Mouse (Mus musculus): ENCODE data around the gene Cdk8. TPM values are rescaled to one million over a fixed set of nuclear protein-coding genes. Genes with fewer than 3 reads are reported as not detected.
"Not testable (repeated sequence)": the region's sequence is repeated elsewhere in the genome, so short reads cannot be mapped to it uniquely, and the experiment has no call there.

Gene Cdk8
- 6.7 and 13.7 TPM in 2 replicates for polyA plus RNA-seq (2012; ENCODE audit: insufficient read depth, low replicate concordance)

DNA sequence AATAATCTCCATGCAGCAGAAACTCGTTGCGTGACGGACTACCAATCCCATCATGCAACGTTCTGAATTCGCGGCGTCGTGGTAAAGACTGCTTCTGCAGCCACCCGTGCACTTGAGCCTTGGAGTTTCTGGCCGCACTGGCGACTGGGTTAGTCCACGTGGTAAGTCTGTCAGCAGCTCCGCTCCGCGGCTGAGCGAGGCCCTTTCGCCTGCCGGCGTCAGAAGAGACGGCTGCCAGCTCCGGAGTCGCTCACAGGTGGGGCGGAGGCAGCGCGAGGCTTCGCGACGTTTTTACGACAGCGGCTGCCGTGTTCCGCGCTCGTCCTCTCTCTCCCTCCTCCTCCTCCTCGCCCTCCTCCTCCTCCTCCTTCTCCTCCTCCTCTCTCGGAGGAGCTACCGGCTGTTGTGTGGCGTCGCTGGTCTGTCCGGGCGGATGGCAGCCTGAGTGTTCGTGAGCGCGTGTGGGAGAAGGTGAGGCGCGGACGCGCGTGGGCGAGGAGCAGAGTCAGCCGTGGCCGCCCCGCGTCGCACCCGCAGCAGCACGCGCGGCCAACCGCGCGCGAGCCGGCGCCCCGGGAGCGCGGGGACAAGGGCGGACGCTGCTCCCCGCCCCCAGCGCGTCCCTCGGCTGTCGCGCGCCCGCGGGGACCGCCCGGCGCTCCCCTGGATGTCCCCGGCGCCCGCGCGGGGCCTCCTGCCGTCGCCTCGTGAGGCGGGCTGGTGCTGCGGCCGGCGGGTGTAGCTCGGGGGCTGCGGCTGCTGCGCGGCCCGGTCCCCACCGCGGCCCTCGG lies at the start of gene Cdk8:
Gene Cdk8, plus strand, starts transcription at position 367 of the 791 bp plus-strand sequence.
- H3K36me3 ChIP-seq (replicated peaks; ENCODE audit: low read length), result peaks cover 7% of the 10 kb centered on the region
- TF ChIP-seq GATA1 (IDR thresholded peaks at IDR 0.05; ENCODE audit: borderline replicate concordance, low read length), result no peak
- TF ChIP-seq FLI1 (IDR thresholded peaks at IDR 0.05; ENCODE audit: low read length), result no peak
- H3K9me3 ChIP-seq, result no peaks in the 10 kb centered on the region; the same call in 1 of the 2 replicates
- H3K4me1 ChIP-seq, result peaks cover 38% of the 10 kb centered on the region
- H3K27me3 ChIP-seq (replicated peaks), result peaks cover 2% of the 10 kb centered on the region
- peak within 1 kb of the TSS; percentile 100 for H3K4me3 ChIP-seq (replicated peaks)

DNA sequence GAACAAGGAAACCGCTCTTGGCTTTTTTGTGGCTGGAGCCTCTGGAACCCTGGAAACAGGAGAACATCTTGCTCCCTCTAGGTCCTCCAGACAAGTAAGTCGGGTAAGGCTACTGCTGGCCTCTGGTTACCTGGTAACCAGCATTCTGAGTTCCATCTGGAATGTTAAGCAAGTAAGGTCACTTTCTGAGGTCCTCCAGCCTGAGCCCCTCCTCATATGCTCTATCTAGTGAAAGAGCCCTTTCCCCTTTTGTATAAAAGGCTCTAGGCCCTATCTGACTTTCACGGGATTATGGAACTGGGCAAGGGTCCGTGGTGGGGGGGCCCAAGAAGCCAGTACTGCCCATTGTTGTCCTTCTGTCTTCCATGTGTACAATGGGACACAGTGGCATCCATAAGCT lies 45.8 kb upstream of the Cdk8 start, which contains the start of gene 1700001J03Rik:
Gene 1700001J03Rik, minus strand, starts transcription at position 101 of the 400 bp plus-strand sequence.
- not testable (repeated sequence) for H3K27me3 ChIP-seq (replicated peaks); H3K36me3 ChIP-seq (replicated peaks; ENCODE audit: low read length); H3K9me3 ChIP-seq; H3K4me3 ChIP-seq (replicated peaks); H3K4me1 ChIP-seq

DNA sequence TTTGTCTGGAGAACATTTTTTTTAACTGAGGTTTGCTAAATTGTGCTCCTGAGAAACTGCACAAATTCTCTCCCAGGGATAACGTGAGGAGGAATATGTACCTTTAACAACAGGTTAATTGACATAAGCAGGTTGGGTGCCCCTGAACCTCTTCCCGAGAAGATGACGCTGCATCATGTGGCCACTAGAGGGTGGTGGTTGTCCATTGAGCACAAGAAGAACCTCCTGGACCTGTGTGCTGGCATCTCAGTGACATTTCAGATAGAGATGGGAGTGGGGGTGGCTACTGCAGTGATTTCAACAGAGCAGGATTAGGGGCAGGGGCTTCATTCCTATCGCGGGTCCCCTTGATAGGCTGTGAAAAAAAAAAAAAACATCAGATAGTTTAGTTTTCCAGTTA lies 43.6 kb upstream of the Cdk8 start:
- not testable (repeated sequence) for H3K4me1 ChIP-seq; H3K27me3 ChIP-seq (replicated peaks); H3K36me3 ChIP-seq (replicated peaks; ENCODE audit: low read length); H3K4me3 ChIP-seq (replicated peaks); H3K9me3 ChIP-seq

DNA sequence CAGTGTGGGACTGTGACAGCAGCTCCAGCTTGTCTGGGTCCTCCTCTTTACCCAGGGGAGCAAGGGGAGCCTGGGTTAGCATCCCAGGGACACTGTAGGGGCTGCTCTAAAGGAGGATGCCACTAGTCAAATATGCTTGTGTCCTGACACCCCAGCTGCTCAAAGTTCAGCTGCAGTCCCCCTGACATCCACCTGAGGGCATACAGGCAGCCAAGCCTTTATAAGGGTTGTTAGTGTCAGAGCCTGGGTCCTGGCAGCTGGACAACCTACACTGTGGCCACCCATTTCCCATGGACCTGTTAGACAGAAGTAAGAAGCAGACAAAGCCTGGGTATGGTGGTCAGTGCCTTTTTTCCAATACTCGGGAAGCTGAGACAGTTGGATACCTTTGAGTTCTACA lies 42.9 kb upstream of the Cdk8 start:
- H3K4me3 ChIP-seq (replicated peaks), result no peak overlapping the region
- peaks cover 2% of the 10 kb centered on the region for H3K27me3 ChIP-seq (replicated peaks)
- no peak for TF ChIP-seq FLI1 (IDR thresholded peaks at IDR 0.05; ENCODE audit: low read length)
- TF ChIP-seq GATA1 (IDR thresholded peaks at IDR 0.05; ENCODE audit: borderline replicate concordance, low read length), result no peak
- H3K36me3 ChIP-seq (replicated peaks; ENCODE audit: low read length), result no peaks in the 10 kb centered on the region
- no peaks in the 10 kb centered on the region for H3K4me1 ChIP-seq
- H3K9me3 ChIP-seq, result no peaks in the 10 kb centered on the region

DNA sequence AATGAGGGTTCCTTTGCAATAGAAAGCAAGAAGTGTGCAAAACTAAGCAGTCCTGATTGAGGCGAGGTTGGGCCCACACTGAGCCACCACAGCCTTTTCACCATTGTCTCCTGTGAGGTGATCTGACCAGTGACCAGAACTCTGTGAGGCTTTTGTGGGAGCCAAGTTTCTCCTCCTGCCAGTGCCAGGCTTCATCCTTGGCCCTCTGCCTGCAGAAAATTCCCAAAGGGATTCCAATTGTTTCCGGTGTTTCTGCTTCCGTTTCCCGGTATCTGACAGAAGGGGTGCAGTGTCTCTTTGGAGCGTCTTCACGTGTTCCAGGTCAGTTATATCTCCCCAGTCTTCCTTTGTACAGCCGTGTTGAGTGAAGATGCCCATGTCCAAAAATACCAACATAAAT lies 42.3 kb upstream of the Cdk8 start:
- no peak overlapping the region for H3K4me3 ChIP-seq (replicated peaks)
- H3K27me3 ChIP-seq (replicated peaks), result peaks cover under 1% of the 10 kb centered on the region
- H3K9me3 ChIP-seq, result no peaks in the 10 kb centered on the region
- no peaks in the 10 kb centered on the region for H3K36me3 ChIP-seq (replicated peaks; ENCODE audit: low read length)
- no peaks in the 10 kb centered on the region for H3K4me1 ChIP-seq
- TF ChIP-seq FLI1 (IDR thresholded peaks at IDR 0.05; ENCODE audit: low read length) (no peak), GATA1 (IDR thresholded peaks at IDR 0.05; ENCODE audit: borderline replicate concordance, low read length) (no peak)

DNA sequence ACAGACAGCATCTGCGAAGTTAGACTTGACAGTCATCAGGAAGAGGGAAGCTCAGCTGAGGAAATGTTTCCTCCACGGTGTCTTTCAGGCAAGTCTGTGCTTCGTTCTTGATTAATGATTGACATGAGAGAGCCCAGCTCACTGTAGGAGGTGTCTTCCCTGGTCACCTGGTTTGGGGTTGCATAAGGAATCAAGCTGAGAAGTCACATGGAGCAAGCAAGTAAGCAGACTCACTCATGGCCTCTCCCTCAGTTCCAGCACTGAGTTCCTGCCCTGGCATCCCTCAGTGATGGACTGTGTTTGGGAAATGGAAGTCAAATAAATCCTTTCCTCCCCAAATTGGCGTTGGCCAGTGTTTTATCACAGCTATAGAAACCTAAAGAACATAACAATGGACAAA lies 40.9 kb upstream of the Cdk8 start:
- no peaks in the 10 kb centered on the region for H3K36me3 ChIP-seq (replicated peaks; ENCODE audit: low read length)
- no peak overlapping the region for H3K4me3 ChIP-seq (replicated peaks)
- no peaks in the 10 kb centered on the region for H3K4me1 ChIP-seq
- H3K9me3 ChIP-seq, result peaks cover 4% of the 10 kb centered on the region; the same call in 1 of the 2 replicates
- H3K27me3 ChIP-seq (replicated peaks), result no peaks in the 10 kb centered on the region
- no peak for TF ChIP-seq FLI1 (IDR thresholded peaks at IDR 0.05; ENCODE audit: low read length)
- no peak for TF ChIP-seq GATA1 (IDR thresholded peaks at IDR 0.05; ENCODE audit: borderline replicate concordance, low read length)

DNA sequence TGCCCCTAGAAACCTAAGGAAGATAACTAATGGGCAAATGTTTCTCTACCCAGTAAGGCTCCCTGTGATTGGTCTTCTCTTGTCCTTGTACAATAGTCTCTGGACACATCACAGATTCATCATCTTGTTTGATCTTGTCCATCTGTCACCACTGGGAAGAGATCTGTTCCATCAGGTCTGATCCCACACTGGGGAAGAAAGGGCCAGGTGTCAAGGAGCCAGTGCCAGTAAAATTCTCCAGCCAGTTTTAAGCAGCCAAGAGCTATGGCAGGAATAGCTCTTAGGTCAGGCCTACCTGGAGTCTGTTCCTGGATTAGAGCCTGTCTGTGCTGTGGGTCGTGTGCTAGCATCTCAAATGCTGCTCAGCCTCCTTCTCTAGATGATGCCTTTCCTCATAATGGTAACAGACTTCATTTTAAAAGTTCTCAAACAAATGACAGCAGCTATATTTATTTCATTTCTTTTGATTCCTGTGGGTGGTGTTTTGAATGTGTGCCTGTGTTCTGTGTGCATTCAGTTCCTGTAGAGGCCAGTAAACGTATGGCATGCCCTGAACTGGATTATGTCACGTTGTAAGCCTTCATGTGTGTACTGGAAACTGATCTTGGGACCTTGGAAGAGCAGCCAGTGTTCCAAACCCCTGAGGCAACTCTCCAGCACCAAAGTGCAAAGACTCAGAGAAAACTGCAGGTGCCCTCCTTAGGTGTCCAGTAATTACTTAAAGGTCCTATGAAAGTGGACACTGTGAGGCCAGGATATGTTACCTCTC lies 40.3 kb upstream of the Cdk8 start:
- no peaks in the 10 kb centered on the region for H3K4me1 ChIP-seq
- H3K36me3 ChIP-seq (replicated peaks; ENCODE audit: low read length), result no peaks in the 10 kb centered on the region
- no peak for TF ChIP-seq GATA1 (IDR thresholded peaks at IDR 0.05; ENCODE audit: borderline replicate concordance, low read length)
- no peak for TF ChIP-seq FLI1 (IDR thresholded peaks at IDR 0.05; ENCODE audit: low read length)
- H3K4me3 ChIP-seq (replicated peaks), result no peak overlapping the region
- H3K9me3 ChIP-seq, result peaks cover 4% of the 10 kb centered on the region; the same call in 1 of the 2 replicates
- no peaks in the 10 kb centered on the region for H3K27me3 ChIP-seq (replicated peaks)

DNA sequence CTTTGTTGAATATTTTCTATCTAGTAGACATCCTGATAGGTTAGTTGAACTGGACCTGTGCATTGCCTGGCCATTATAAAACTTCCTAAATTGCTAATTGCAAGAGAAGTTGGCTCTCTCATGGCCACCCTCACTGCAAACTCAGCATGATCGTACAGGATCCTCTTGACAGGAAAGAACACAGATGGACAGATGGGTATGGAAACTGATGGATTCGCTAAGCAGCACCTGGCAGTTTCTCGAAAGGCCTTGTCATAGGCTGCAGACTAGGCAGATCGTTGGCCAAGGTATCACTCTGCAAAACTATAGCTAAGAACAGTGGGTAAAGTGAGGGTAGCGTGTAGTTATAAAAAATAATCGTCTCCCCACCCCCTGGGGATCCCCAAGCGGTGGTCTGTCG lies 37.7 kb upstream of the Cdk8 start:
- Histone ChIP-seq H3K9me3 (peaks cover 4% of the 10 kb centered on the region; the same call in 1 of the 2 replicates), H3K4me3 (replicated peaks) (no peak overlapping the region), H3K27me3 (replicated peaks) (no peaks in the 10 kb centered on the region), H3K4me1 (no peaks in the 10 kb centered on the region), H3K36me3 (replicated peaks; ENCODE audit: low read length) (peaks cover 5% of the 10 kb centered on the region)
- TF ChIP-seq GATA1 (IDR thresholded peaks at IDR 0.05; ENCODE audit: borderline replicate concordance, low read length) (no peak), FLI1 (IDR thresholded peaks at IDR 0.05; ENCODE audit: low read length) (no peak)

DNA sequence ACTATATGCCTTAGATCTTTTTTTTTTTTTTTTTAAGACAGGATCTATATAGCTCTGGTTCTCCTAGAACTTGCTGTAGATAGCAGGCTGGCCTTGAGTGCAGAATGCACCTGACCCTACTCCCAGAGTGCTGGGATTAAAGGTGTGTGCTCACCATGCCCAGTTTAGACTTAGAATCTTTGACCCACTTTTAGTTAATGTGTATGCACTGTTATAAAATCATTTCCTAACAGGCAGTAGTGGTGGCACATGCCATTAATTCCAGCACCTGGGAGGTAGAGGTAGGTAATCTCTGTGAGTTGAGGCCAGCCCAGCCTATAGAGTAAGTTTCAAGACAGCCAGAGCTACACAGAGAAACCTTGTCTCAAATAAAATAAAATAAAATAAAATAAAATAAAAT lies 32.0 kb upstream of the Cdk8 start:
- peaks cover 8% of the 10 kb centered on the region; the same call in 1 of the 2 replicates for H3K9me3 ChIP-seq
- no peak for TF ChIP-seq GATA1 (IDR thresholded peaks at IDR 0.05; ENCODE audit: borderline replicate concordance, low read length)
- TF ChIP-seq FLI1 (IDR thresholded peaks at IDR 0.05; ENCODE audit: low read length), result no peak
- no peak overlapping the region for H3K4me3 ChIP-seq (replicated peaks)
- H3K36me3 ChIP-seq (replicated peaks; ENCODE audit: low read length), result peaks cover 34% of the 10 kb centered on the region
- H3K27me3 ChIP-seq (replicated peaks), result no peaks in the 10 kb centered on the region
- peaks cover 11% of the 10 kb centered on the region for H3K4me1 ChIP-seq

DNA sequence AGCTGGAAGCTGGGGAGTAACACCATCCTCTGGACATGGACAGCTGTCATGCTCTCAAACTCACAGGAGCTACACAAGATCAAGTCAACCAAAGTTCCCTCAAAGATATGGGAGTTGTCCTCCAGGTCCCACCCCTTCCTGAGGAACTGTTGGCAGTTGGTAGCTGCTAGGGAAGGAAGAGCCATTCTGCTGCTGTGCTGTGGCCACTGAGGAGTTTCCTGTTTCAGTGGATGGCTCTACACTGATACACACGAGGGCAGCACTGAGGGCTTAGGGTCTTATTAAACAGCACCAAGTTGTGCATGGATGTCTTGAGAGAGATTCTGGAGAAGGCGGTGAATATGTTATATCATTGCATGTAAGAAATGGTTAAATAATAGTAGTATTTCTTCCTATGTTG lies 31.5 kb upstream of the Cdk8 start:
- TF ChIP-seq GATA1 (IDR thresholded peaks at IDR 0.05; ENCODE audit: borderline replicate concordance, low read length) (no peak), FLI1 (IDR thresholded peaks at IDR 0.05; ENCODE audit: low read length) (no peak)
- H3K4me1 ChIP-seq, result peaks cover 15% of the 10 kb centered on the region
- peaks cover 8% of the 10 kb centered on the region; the same call in 1 of the 2 replicates for H3K9me3 ChIP-seq
- no peak overlapping the region for H3K4me3 ChIP-seq (replicated peaks)
- H3K36me3 ChIP-seq (replicated peaks; ENCODE audit: low read length), result peaks cover 39% of the 10 kb centered on the region
- H3K27me3 ChIP-seq (replicated peaks), result no peaks in the 10 kb centered on the region

Measured in megakaryocyte, embryonic 14.5 days (primary cell).